Mouse (Mus musculus) testis, postnatal 10 days (tissue): ENCODE results near the gene Olfr323.

Experiments used
- DNase-seq: peaks from one replicate; pipeline ENCODE4 v3.0.0; 2021; ENCODE audit warnings: low spot score

Gene Olfr323

GRCm38 (mm10) chr11:58630401-58630800 lies at the start of gene Olfr323:
Olfr323 (minus strand) TSS chr11:58630501.
- DNase-seq: no peak

GRCm38 (mm10) chr11:58671825-58672224 lies 41.5 kb upstream of the Olfr323 start:
- no peak for DNase-seq

- DNase-seq: no peak
Measured at GRCm38 (mm10) chr11:58669252-58669651, 39.0 kb upstream of the Olfr323 start.

GRCm38 (mm10) chr11:58658596-58658995 lies 28.3 kb upstream of the Olfr323 start, which contains the start of gene Olfr322:
Olfr322 (plus strand) TSS chr11:58658782.
- DNase-seq: no peak

- no peak for DNase-seq
Measured at GRCm38 (mm10) chr11:58655151-58655550, 24.9 kb upstream of the Olfr323 start.

GRCm38 (mm10) chr11:58643350-58643749 lies 13.0 kb upstream of the Olfr323 start:
- peak; percentile 58 for DNase-seq

- no peak for DNase-seq
Measured at GRCm38 (mm10) chr11:58641638-58642358, 11.5 kb upstream of the Olfr323 start.

GRCm38 (mm10) chr11:58641057-58641456 lies 10.8 kb upstream of the Olfr323 start:
- DNase-seq: no peak

GRCm38 (mm10) chr11:58640272-58640867 lies 10.1 kb upstream of the Olfr323 start, which contains the start of gene Trim58:
Trim58 (plus strand) TSS chr11:58640465.
- peak; percentile 52 for DNase-seq

- DNase-seq: no peak
Measured at GRCm38 (mm10) chr11:58638176-58638701, 7.9 kb upstream of the Olfr323 start.

- peak; percentile 60 for DNase-seq
Measured at GRCm38 (mm10) chr11:58636376-58636977, 6.2 kb upstream of the Olfr323 start.

GRCm38 (mm10) chr11:58634878-58635277 lies 4.6 kb upstream of the Olfr323 start:
- DNase-seq: no peak

- no peak for DNase-seq
Measured at GRCm38 (mm10) chr11:58626146-58626545, 4.2 kb downstream of the Olfr323 start.

- DNase-seq: no peak
Measured at GRCm38 (mm10) chr11:58618793-58619192, 11.5 kb downstream of the Olfr323 start.

GRCm38 (mm10) chr11:58618369-58618768 lies 11.9 kb downstream of the Olfr323 start:
- DNase-seq: no peak

- DNase-seq: no peak
Measured at GRCm38 (mm10) chr11:58615975-58616374, 14.3 kb downstream of the Olfr323 start, which contains the start of gene 2210407C18Rik. 2210407C18Rik (minus strand) TSS chr11:58616075.

- peak; percentile 53 for DNase-seq
Measured at GRCm38 (mm10) chr11:58614526-58614925, 15.8 kb downstream of the Olfr323 start.

- no peak for DNase-seq
Measured at GRCm38 (mm10) chr11:58613359-58613758, 16.9 kb downstream of the Olfr323 start.

GRCm38 (mm10) chr11:58607030-58607429 lies 23.3 kb downstream of the Olfr323 start:
- no peak for DNase-seq

- DNase-seq: no peak
Measured at GRCm38 (mm10) chr11:58606177-58606919, 24.0 kb downstream of the Olfr323 start.

GRCm38 (mm10) chr11:58605228-58605627 lies 25.1 kb downstream of the Olfr323 start:
- DNase-seq: no peak

- no peak for DNase-seq
Measured at GRCm38 (mm10) chr11:58604688-58605087, 25.6 kb downstream of the Olfr323 start.
